Mouse (Mus musculus): ENCODE results near the gene Hdac7.

- TF ChIP-seq CTCF (IDR thresholded peaks at IDR 0.05; ENCODE audit: insufficient read depth, low read length) = no peak
- no peak for TF ChIP-seq POLR2A (IDR thresholded peaks at IDR 0.05; ENCODE audit: borderline replicate concordance, extremely low read depth, low read depth, low read length)
These were observed 24.4 kb downstream of the Hdac7 start for GRCm38 (mm10) chr15:97819937-97820336.
